Mouse (Mus musculus): Measurements from ENCODE around the gene Trim52. TPM values are rescaled to one million over a fixed set of nuclear protein-coding genes. Genes with fewer than 3 reads are reported as not detected.

Trim52 gene
- polyA plus RNA-seq (2015; fragmentation: Nextera tagmentation; extraction: Ambion mirVana): not detected in 2 replicates

DNA sequence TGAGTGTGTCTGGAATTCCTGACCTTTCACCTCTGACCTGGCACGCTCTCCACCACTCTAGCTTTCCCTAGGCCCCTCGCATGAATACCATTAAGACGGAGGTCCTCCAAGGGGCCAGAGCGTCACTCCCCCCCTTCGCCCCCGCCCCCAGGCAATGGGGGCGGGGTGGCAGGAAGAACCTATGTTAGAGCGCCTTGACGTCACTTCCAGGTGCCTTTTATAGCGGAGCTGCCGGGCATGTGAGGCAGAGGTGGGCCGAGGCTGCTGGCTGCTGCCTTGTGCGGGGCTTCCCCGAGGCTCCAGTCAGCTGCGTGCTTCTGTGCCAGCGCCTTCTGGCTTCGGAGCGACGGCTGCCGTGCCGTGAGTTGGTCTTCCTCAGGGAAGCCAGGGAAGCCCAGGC lies at the start of gene Trim52:
Gene Trim52 (plus strand): TSS at position 219 of the 400 bp plus-strand sequence.
- ATAC-seq: no peak

DNA sequence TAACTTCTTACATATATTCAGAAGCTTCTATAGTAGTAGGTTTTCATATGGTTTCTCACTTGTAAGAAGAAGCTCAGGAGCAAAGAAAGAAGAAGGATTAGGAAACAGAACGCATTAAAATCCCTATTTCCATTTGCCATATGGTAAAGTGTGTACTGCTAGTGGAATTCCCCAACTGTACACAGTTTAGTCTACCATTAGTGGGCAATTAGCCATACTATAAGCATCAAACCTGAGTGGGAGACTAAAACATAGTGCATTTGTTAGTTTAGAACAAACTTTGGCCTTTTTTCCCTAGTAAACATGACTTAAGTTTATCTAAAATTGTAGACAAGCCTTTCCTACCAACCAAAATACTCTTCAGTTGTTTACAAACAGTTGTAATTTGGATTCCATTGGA lies 33.4 kb upstream of the Trim52 start:
- Histone ChIP-seq H3K4me2 (ENCODE audit: low read depth, low read length) (no peak overlapping the region), H3K4me3 (ENCODE audit: low read depth, low read length) (no peak overlapping the region), H3K9ac (replicated peaks) (no peak overlapping the region), H3K27me3 (ENCODE audit: insufficient read depth, low read length) (no peaks in the 10 kb centered on the region), H3K36me3 (replicated peaks; ENCODE audit: insufficient read depth, low read length) (no peaks in the 10 kb centered on the region), H3K4me1 (ENCODE audit: insufficient read depth) (no peaks in the 10 kb centered on the region), H3K27ac (ENCODE audit: low read depth) (no peak overlapping the region), H3K9me3 (ENCODE audit: low read length) (no peaks in the 10 kb centered on the region)
- WGBS (ENCODE audit: insufficient replicate concordance): 68% methylated on average over 1 of the region's 1 CpGs
- ATAC-seq: no peak
- TF ChIP-seq EP300 (IDR thresholded peaks at IDR 0.05; ENCODE audit: low read depth): no peak
- TF ChIP-seq CTCF (IDR thresholded peaks at IDR 0.05; ENCODE audit: low read depth): no peak
- no peak for DNase-seq

More for the DNA sequence above, at the start of gene Trim52:
- TF ChIP-seq CTCF (IDR thresholded peaks at IDR 0.05; ENCODE audit: low read depth): no peak
- H3K9me3 ChIP-seq (ENCODE audit: low read length): peaks cover 3% of the 10 kb centered on the region; the same call in 1 of the 2 replicates
- no peaks in the 10 kb centered on the region for H3K4me1 ChIP-seq (ENCODE audit: insufficient read depth)
- no peak within 1 kb of the TSS for H3K4me3 ChIP-seq (ENCODE audit: low read depth, low read length)
- no peaks in the 10 kb centered on the region for H3K27me3 ChIP-seq (ENCODE audit: insufficient read depth, low read length)
- WGBS (ENCODE audit: insufficient replicate concordance): 94% methylated on average over 21 of the region's 21 CpGs
- no peak within 1 kb of the TSS for H3K9ac ChIP-seq (replicated peaks)
- no peak within 1 kb of the TSS for H3K4me2 ChIP-seq (ENCODE audit: low read depth, low read length)
- no peak for DNase-seq
- no peaks in the 10 kb centered on the region for H3K36me3 ChIP-seq (replicated peaks; ENCODE audit: insufficient read depth, low read length)
- no peak within 1 kb of the TSS for H3K27ac ChIP-seq (ENCODE audit: low read depth)

DNA sequence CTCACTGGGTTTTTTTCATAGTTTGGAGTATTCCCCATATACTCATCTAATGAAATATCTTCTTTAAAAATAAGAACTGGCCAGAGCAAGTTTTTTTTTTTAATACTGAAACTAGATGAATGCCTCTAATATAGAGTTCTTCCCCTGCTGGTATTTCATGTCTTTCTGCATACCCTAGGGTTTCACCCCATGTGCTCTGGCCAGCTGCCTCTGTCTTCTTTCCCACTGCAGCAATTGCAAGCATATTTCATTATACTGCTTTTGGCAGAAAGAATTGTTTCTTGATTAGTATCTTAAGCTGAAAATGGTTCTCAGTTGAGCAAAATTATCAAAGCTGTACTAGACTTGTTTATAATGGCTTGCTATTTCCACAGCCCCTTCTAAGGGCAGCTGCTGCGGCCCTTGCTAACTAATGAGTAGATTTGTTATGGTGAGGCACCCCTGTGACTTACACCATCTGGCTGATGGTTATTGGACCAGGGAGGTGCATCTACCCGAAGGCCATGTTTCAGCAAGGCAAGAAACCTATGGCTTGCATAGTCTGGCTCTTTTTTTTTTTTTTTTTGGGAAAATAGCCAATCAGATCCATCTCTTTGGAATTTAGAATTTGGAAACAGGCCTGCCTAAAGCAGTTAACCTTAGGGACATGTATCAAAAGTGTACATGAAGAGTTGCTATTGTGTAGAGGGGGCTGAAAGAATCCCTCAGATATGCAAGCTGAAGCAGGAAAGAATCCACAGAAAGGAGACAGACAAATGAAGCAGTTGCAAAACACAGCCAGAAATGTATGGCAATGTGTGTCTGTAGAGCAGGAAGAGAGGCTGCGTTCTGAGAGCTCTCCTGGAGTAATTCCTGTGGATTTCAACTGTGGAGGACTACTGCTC lies 30.6 kb upstream of the Trim52 start:
- no peak for ATAC-seq
- no peak overlapping the region for H3K27ac ChIP-seq (ENCODE audit: low read depth)
- WGBS (ENCODE audit: insufficient replicate concordance): 67% methylated on average over 3 of the region's 3 CpGs

DNA sequence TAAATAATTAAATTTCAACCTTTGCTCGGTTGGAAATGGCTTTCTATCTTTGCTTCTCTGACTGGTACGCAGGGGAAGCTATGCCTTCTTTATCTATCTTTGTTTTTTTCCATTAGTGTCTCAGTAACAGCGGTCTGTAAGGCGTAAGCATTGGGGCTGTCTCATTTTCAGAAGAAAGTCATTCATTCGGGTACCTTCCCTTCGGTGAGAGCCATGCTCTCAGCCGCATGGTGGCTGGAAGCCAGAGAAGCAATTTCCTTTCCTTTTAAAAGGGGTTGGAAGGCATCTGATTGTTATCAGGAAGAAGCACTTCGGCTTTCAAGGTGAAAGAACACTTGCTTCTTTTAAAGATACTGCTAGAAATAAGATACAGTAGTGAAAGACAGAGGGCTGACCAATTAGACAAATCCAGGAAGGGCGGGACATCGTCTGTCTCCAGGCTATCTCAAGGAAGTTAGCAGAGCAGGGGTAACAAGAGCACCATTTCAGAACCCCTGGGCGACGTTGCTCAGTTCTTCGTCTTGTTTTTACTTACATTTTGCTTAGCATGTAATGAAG lies 17.4 kb upstream of the Trim52 start:
- ATAC-seq: no peak
- TF ChIP-seq EP300 (IDR thresholded peaks at IDR 0.05; ENCODE audit: low read depth): no peak
- TF ChIP-seq CTCF (IDR thresholded peaks at IDR 0.05; ENCODE audit: low read depth): no peak
- DNase-seq: no peak
- 61% methylated on average over 13 of the region's 13 CpGs for WGBS (ENCODE audit: insufficient replicate concordance)
- H3K36me3 ChIP-seq (replicated peaks; ENCODE audit: insufficient read depth, low read length): no peaks in the 10 kb centered on the region
- no peaks in the 10 kb centered on the region for H3K27me3 ChIP-seq (ENCODE audit: insufficient read depth, low read length)
- H3K9me3 ChIP-seq (ENCODE audit: low read length): no peaks in the 10 kb centered on the region
- H3K9ac ChIP-seq (replicated peaks): no peak overlapping the region
- H3K4me1 ChIP-seq (ENCODE audit: insufficient read depth): no peaks in the 10 kb centered on the region
- H3K4me2 ChIP-seq (ENCODE audit: low read depth, low read length): no peak overlapping the region
- H3K4me3 ChIP-seq (ENCODE audit: low read depth, low read length): no peak overlapping the region
- no peak overlapping the region for H3K27ac ChIP-seq (ENCODE audit: low read depth)

More for the DNA sequence above, 30.6 kb upstream of the Trim52 start:
- H3K9me3 ChIP-seq (ENCODE audit: low read length): no peaks in the 10 kb centered on the region
- TF ChIP-seq CTCF (IDR thresholded peaks at IDR 0.05; ENCODE audit: low read depth) (no peak), EP300 (IDR thresholded peaks at IDR 0.05; ENCODE audit: low read depth) (no peak)
- H3K4me2 ChIP-seq (ENCODE audit: low read depth, low read length): no peak overlapping the region
- H3K36me3 ChIP-seq (replicated peaks; ENCODE audit: insufficient read depth, low read length): no peaks in the 10 kb centered on the region
- no peak overlapping the region for H3K4me3 ChIP-seq (ENCODE audit: low read depth, low read length)
- DNase-seq: no peak
- no peaks in the 10 kb centered on the region for H3K27me3 ChIP-seq (ENCODE audit: insufficient read depth, low read length)
- H3K4me1 ChIP-seq (ENCODE audit: insufficient read depth): no peaks in the 10 kb centered on the region
- H3K9ac ChIP-seq (replicated peaks): no peak overlapping the region

DNA sequence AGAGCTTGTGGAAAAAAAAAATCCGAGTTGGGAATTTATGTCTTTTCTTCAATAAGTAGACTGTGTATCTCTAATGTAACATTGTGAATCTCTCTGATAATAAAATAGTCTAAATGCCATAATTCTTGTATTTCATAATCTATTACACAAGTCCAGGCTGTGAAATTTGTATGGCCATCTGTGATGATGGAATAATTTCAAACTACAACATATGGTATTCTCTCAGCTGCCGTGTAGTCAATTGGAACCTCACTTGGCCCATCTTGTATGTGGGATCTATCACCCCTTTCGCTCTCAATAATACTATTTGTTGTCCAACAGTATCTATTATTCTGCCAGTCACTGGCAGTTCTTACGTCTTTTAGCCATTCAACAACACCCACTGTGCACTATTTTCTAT lies 9.2 kb upstream of the Trim52 start:
- no peak overlapping the region for H3K27ac ChIP-seq (ENCODE audit: low read depth)
- H3K4me1 ChIP-seq (ENCODE audit: insufficient read depth): no peaks in the 10 kb centered on the region
- no peaks in the 10 kb centered on the region for H3K27me3 ChIP-seq (ENCODE audit: insufficient read depth, low read length)
- H3K9ac ChIP-seq (replicated peaks): no peak overlapping the region
- no peaks in the 10 kb centered on the region for H3K9me3 ChIP-seq (ENCODE audit: low read length)
- WGBS (ENCODE audit: insufficient replicate concordance): 84% methylated on average over 4 of the region's 4 CpGs
- DNase-seq (no peak), ATAC-seq (no peak)
- no peak overlapping the region for H3K4me2 ChIP-seq (ENCODE audit: low read depth, low read length)
- no peaks in the 10 kb centered on the region for H3K36me3 ChIP-seq (replicated peaks; ENCODE audit: insufficient read depth, low read length)
- H3K4me3 ChIP-seq (ENCODE audit: low read depth, low read length): no peak overlapping the region
- TF ChIP-seq EP300 (IDR thresholded peaks at IDR 0.05; ENCODE audit: low read depth) (no peak), CTCF (IDR thresholded peaks at IDR 0.05; ENCODE audit: low read depth) (no peak)

DNA sequence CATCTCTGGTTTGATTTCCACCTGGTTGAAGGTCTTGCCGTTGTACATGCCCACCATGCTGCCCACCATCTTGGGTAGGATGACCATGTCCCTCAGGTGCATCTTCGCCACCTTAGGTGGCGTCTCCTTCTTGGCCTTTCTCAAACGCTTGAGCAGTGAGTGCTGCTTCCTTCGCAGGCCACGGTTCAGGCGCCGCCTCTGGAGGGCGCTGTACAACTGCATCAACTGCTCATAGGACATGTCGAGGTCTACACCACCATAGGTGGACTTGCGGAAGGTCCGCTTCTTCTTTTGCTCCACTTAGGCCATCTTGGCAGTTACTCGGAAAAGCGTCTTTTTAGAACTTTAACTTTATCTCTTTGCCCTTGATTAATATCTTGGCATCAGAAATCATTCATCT lies 5.1 kb upstream of the Trim52 start:
- Histone ChIP-seq H3K4me1 (ENCODE audit: insufficient read depth) (no peaks in the 10 kb centered on the region), H3K4me2 (ENCODE audit: low read depth, low read length) (no peak overlapping the region), H3K36me3 (replicated peaks; ENCODE audit: insufficient read depth, low read length) (no peaks in the 10 kb centered on the region), H3K9ac (replicated peaks) (no peak overlapping the region), H3K9me3 (ENCODE audit: low read length) (peaks cover under 1% of the 10 kb centered on the region; the same call in 1 of the 2 replicates), H3K27ac (ENCODE audit: low read depth) (no peak overlapping the region), H3K4me3 (ENCODE audit: low read depth, low read length) (no peak overlapping the region), H3K27me3 (ENCODE audit: insufficient read depth, low read length) (no peaks in the 10 kb centered on the region)
- ATAC-seq: no peak
- TF ChIP-seq EP300 (IDR thresholded peaks at IDR 0.05; ENCODE audit: low read depth) (no peak), CTCF (IDR thresholded peaks at IDR 0.05; ENCODE audit: low read depth) (no peak)
- DNase-seq: no peak
- 85% methylated on average over 14 of the region's 14 CpGs for WGBS (ENCODE audit: insufficient replicate concordance)

Measured in liver, postnatal 0 days (tissue).